In the genomic region with DNA sequence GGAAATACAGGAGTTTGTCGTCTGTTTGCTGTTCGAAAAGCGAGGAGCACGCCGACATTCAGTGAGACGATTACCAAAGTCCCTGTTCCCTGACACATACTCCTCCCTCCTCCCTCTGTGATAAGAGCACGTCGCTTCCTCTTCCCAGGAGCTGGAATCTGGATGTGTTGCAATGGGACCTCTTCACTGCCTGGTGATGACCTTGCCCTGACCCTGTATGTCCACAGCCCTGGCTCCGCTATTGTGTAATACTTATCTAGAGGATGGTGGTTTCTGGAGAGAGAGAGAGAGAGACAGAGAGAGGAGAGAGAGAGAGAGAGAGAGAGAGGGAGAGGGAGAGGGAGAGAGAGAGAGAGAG, we compare ENCODE assay signal across 11 mouse cellular contexts. TPM values are rescaled to one million over a fixed set of nuclear protein-coding genes. Genes with fewer than 3 reads are reported as not detected.
DNase-seq lines count a peak whose midpoint lies in the region; ATAC-seq and TF ChIP-seq lines count a peak whose summit lies in the region.
"Had no signal": no experiment of that assay in that cellular context is flagged by ENCODE, and none has a peak within 500 bp of the region (broad histone marks: within the 10 kb centered on the region; RNA-seq: fewer than 3 reads in every experiment).

No protein-coding gene starts in this region.

- peak overlapping the region; percentile 28; the same call in 1 of the 2 replicates for H3K9ac ChIP-seq in heart, embryonic 12.5 days
- no peak overlapping the region for H3K9ac ChIP-seq in liver, embryonic 12.5 days
- no peak overlapping the region for H3K9ac ChIP-seq in neural tube, embryonic 15.5 days (replicated peaks)
- H3K9ac ChIP-seq: limb, embryonic 13.5 days had no signal

- no peaks in the 10 kb centered on the region for H3K36me3 ChIP-seq in heart, embryonic 12.5 days
- no peaks in the 10 kb centered on the region for H3K36me3 ChIP-seq in liver, embryonic 12.5 days
- H3K36me3 ChIP-seq in small intestine, adult 2 months (ENCODE audit: control insufficient read depth, insufficient read depth, low read length) = 0 out of 2 replicates have a peak, but pooled peaks cover 2% of the 10 kb centered on the region
- no peaks in the 10 kb centered on the region for H3K36me3 ChIP-seq in neural tube, embryonic 15.5 days
- H3K36me3 ChIP-seq: limb, embryonic 13.5 days had no signal

- peak overlapping the region; percentile 51 for H3K27ac ChIP-seq in heart, embryonic 12.5 days (ENCODE audit: poor library complexity, severe bottlenecking)
- H3K27ac ChIP-seq in liver, embryonic 12.5 days = no peak overlapping the region
- peak overlapping the region; percentile 76 for H3K27ac ChIP-seq in small intestine, adult 2 months (ENCODE audit: insufficient read depth, low read depth, low read length)
- H3K27ac ChIP-seq in neural tube, embryonic 15.5 days (replicated peaks) = no peak overlapping the region
- H3K27ac ChIP-seq: limb, embryonic 13.5 days had no signal

- no peak for TF ChIP-seq CTCF in small intestine, adult 2 months (IDR thresholded peaks at IDR 0.05; ENCODE audit: extremely low read depth, insufficient read length, insufficient replicate concordance, low read depth, low read length)

- peaks cover 27% of the 10 kb centered on the region for H3K4me1 ChIP-seq in heart, embryonic 12.5 days (replicated peaks)
- H3K4me1 ChIP-seq in liver, embryonic 12.5 days = 0 out of 2 replicates have a peak, but pooled peaks cover 4% of the 10 kb centered on the region
- peaks cover 33% of the 10 kb centered on the region; the same call in 1 of the 2 replicates for H3K4me1 ChIP-seq in small intestine, adult 2 months (ENCODE audit: control insufficient read depth, insufficient read depth, insufficient read length, low read length)
- peaks cover 12% of the 10 kb centered on the region; the same call in 1 of the 2 replicates for H3K4me1 ChIP-seq in neural tube, embryonic 15.5 days

- ATAC-seq in heart, embryonic 12.5 days (ENCODE audit: insufficient number of reproducible peaks, low FRiP score) = peak; percentile 71; the same call in 1 of the 2 replicates
- peak; percentile 77 for ATAC-seq in liver, embryonic 12.5 days
- no peak for ATAC-seq in neural tube, embryonic 15.5 days (ENCODE audit: low FRiP score)

- TF ChIP-seq POLR2A in small intestine, adult 2 months (IDR thresholded peaks at IDR 0.05; ENCODE audit: low read depth, low read length) = no peak

- H3K9me3 ChIP-seq in heart, embryonic 12.5 days (replicated peaks) = no peaks in the 10 kb centered on the region
- no peaks in the 10 kb centered on the region for H3K9me3 ChIP-seq in liver, embryonic 12.5 days (replicated peaks)
- no peaks in the 10 kb centered on the region for H3K9me3 ChIP-seq in neural tube, embryonic 15.5 days (replicated peaks)
- H3K9me3 ChIP-seq: limb, embryonic 13.5 days had no signal

- no peaks in the 10 kb centered on the region for H3K27me3 ChIP-seq in heart, embryonic 12.5 days (replicated peaks)
- no peaks in the 10 kb centered on the region for H3K27me3 ChIP-seq in liver, embryonic 12.5 days (replicated peaks)
- no peaks in the 10 kb centered on the region for H3K27me3 ChIP-seq in small intestine, adult 2 months (ENCODE audit: control insufficient read depth, insufficient read depth, low read length)
- H3K27me3 ChIP-seq in neural tube, embryonic 15.5 days (replicated peaks) = no peaks in the 10 kb centered on the region
- H3K27me3 ChIP-seq: limb, embryonic 13.5 days had no signal

- 13% methylated on average over 9 of the region's 9 CpGs for WGBS in heart, embryonic 12.5 days
- 27% methylated on average over 9 of the region's 9 CpGs for WGBS in liver, embryonic 12.5 days (ENCODE audit: insufficient replicate concordance)
- 6% methylated on average over 9 of the region's 9 CpGs for WGBS in small intestine, adult 2 months
- WGBS in neural tube, embryonic 15.5 days = 78% methylated on average over 9 of the region's 9 CpGs

- peak overlapping the region; percentile 57 for H3K4me2 ChIP-seq in heart, embryonic 12.5 days
- H3K4me2 ChIP-seq in liver, embryonic 12.5 days = 0 out of 2 replicates have a peak overlapping the region, but pooled peaks have one; percentile 10
- H3K4me2 ChIP-seq in neural tube, embryonic 15.5 days = no peak overlapping the region
- H3K4me2 ChIP-seq: limb, embryonic 13.5 days had no signal

- DNase-seq in kidney, adult 18-20 months = peak; percentile 38
- no peak for DNase-seq in kidney, postnatal 4 days
- no peak for DNase-seq in layer of hippocampus, adult 8-10 months (ENCODE audit: low spot score in 2 of 2)
- DNase-seq in spleen, adult 12 weeks (ENCODE audit: low spot score) = no peak
- DNase-seq: cerebellum, postnatal 10 days had no signal

- no peak overlapping the region for H3K4me3 ChIP-seq in heart, embryonic 12.5 days
- no peak overlapping the region for H3K4me3 ChIP-seq in liver, embryonic 12.5 days
- peak overlapping the region; percentile 31; the same call in 1 of the 2 replicates for H3K4me3 ChIP-seq in small intestine, adult 2 months (ENCODE audit: low read depth, low read length)
- H3K4me3 ChIP-seq in neural tube, embryonic 15.5 days (replicated peaks) = no peak overlapping the region
- H3K4me3 ChIP-seq: limb, embryonic 13.5 days had no signal

RNA-seq across cellular contexts. Expression of gene Fam20a, which starts 16.0 kb away (rescaled TPM):
- polyA plus RNA-seq in heart, embryonic 12.5 days (2016; fragmentation: Nextera tagmentation; extraction: Ambion mirVana) = 1.2 and 1.4 TPM in 2 replicates
- 4.7 and 4.9 TPM in 2 replicates for polyA plus RNA-seq in liver, embryonic 12.5 days (2016; fragmentation: Nextera tagmentation; extraction: Ambion mirVana)
- polyA plus RNA-seq in small intestine, adult 2 months (2012; rRNA removed) = 12.1 and 25.3 TPM in 2 replicates
- 10 to 100 TPM; 12.3 to 14.9 (median 13.1) TPM for total RNA-seq in layer of hippocampus, adult 8-10 months (2022)
- 6.6 and 8.0 TPM in 2 replicates for polyA plus RNA-seq in neural tube, embryonic 15.5 days (2015; fragmentation: Nextera tagmentation; extraction: Ambion mirVana)
- total RNA-seq: neutrophil, adult 5-6 weeks had no signal

RNA-seq across cellular contexts. Expression of gene Prkar1a, which starts 56.8 kb away (rescaled TPM):
- polyA plus RNA-seq in heart, embryonic 12.5 days (2016; fragmentation: Nextera tagmentation; extraction: Ambion mirVana) = 507 and 511 TPM in 2 replicates
- polyA plus RNA-seq in liver, embryonic 12.5 days (2016; fragmentation: Nextera tagmentation; extraction: Ambion mirVana) = 165 and 171 TPM in 2 replicates
- polyA plus RNA-seq in small intestine, adult 2 months (2012; rRNA removed) = 22.8 and 40.8 TPM in 2 replicates
- total RNA-seq in layer of hippocampus, adult 8-10 months (2022) = 100 to 1,000 TPM; 539 to 574 (median 549) TPM
- polyA plus RNA-seq in neural tube, embryonic 15.5 days (2015; fragmentation: Nextera tagmentation; extraction: Ambion mirVana) = 451 and 458 TPM in 2 replicates

Comparison
In these comparisons a context has a peak if more than half of its experiments do, and no peak if none do; other contexts are left out.
1. H3K27ac ChIP-seq: peak in heart, embryonic 12.5 days (single experiment) and small intestine, adult 2 months (single experiment); none in liver, embryonic 12.5 days (single experiment) and neural tube, embryonic 15.5 days (single experiment).